Mouse (Mus musculus) MEL (cell line): ENCODE measurements around the gene Oit1. TPM values are rescaled to one million over a fixed set of nuclear protein-coding genes. Genes with fewer than 3 reads are reported as not detected.

Source experiments
- DNase-seq: peaks from one replicate; pipeline ENCODE4 v3.0.0; 2011; ENCODE audit warnings: low read depth, low spot score
- H3K27ac ChIP-seq: 2 replicates; pipeline ENCODE4 v1.5.1; 2012; ENCODE audit warnings: low read depth, mild to moderate bottlenecking, control low read depth, low read length, moderate library complexity; ENCODE audit not compliant: control insufficient read depth
- H3K27me3 ChIP-seq, 2 experiments: fragments of 150-350 bp in 1 of 2; sonication (generic) in 1 of 2; 2 replicates each; pipeline ENCODE4 v1.6.1; 2012; ENCODE audit warnings: low read length in 2 of 2, mild to moderate bottlenecking in 2 of 2, improper control_type of control experiment in 1 of 2, moderate library complexity in 1 of 2; ENCODE audit not compliant: insufficient read depth in 2 of 2, control insufficient read depth in 1 of 2
- H3K36me3 ChIP-seq, 2 experiments: 2 replicates each; pipeline ENCODE4 v1.6.1; 2012 to 2014; ENCODE audit warnings: low read length in 2 of 2, improper control_type of control experiment in 1 of 2, inconsistent platforms in 1 of 2, mild to moderate bottlenecking in 1 of 2; ENCODE audit not compliant: insufficient read depth in 2 of 2, control insufficient read depth in 1 of 2
- H3K4me1 ChIP-seq, 2 experiments: fragments of 150-350 bp in 1 of 2; sonication (generic) in 1 of 2; 2 replicates each; pipeline ENCODE4 v1.6.1; 2012; ENCODE audit warnings: low read length in 2 of 2, improper control_type of control experiment in 1 of 2, mild to moderate bottlenecking in 1 of 2; ENCODE audit not compliant: insufficient read depth in 2 of 2, control insufficient read depth in 1 of 2
- H3K4me3 ChIP-seq, 2 experiments: fragments of 150-350 bp in 1 of 2; sonication (generic) in 1 of 2; 2 replicates each; pipeline ENCODE4 v1.5.1; 2012; ENCODE audit warnings: low read depth in 2 of 2, low read length in 2 of 2, mild to moderate bottlenecking in 2 of 2, moderate library complexity in 2 of 2, control low read depth in 1 of 2, improper control_type of control experiment in 1 of 2; ENCODE audit not compliant: control insufficient read depth in 1 of 2, insufficient read depth in 1 of 2
- H3K79me2 ChIP-seq: 2 replicates; pipeline ENCODE4 v1.6.1; 2012; ENCODE audit warnings: mild to moderate bottlenecking, low read length, moderate library complexity; ENCODE audit not compliant: control insufficient read depth, poor library complexity, insufficient read depth
- H3K9ac ChIP-seq: 2 replicates; pipeline ENCODE4 v1.6.1; 2012; ENCODE audit warnings: low read depth, mild to moderate bottlenecking, control low read depth, low read length, moderate library complexity; ENCODE audit not compliant: control insufficient read depth, poor library complexity, severe bottlenecking
- H3K9me3 ChIP-seq: fragments of 150-350 bp; sonication (generic); replicated peaks from 2 replicates; pipeline ENCODE4 v1.6.1; 2012; ENCODE audit warnings: mild to moderate bottlenecking, low read length, improper control_type of control experiment, moderate library complexity; ENCODE audit not compliant: insufficient read depth
- BHLHE40 ChIP-seq: IDR thresholded peaks from 2 replicates; pipeline ENCODE4 v1.6.1; 2012; ENCODE audit warnings: low read depth, mild to moderate bottlenecking, inconsistent platforms, low read length, improper control_type of control experiment, borderline replicate concordance
- CHD1 ChIP-seq: IDR thresholded peaks from 2 replicates; pipeline ENCODE4 v1.6.1; 2012; ENCODE audit warnings: low read depth, mild to moderate bottlenecking, inconsistent platforms, low read length, improper control_type of control experiment
- E2F4 ChIP-seq: IDR thresholded peaks from 2 replicates; pipeline ENCODE4 v1.6.1; 2011; ENCODE audit warnings: low read depth, low read length, improper control_type of control experiment, borderline replicate concordance
- EP300 ChIP-seq, 2 experiments: IDR thresholded peaks; 2 replicates each; pipeline ENCODE4 v1.6.1; 2011; ENCODE audit warnings: improper control_type of control experiment in 2 of 2, low read length in 2 of 2, low read depth in 1 of 2, mild to moderate bottlenecking in 1 of 2
- JUND ChIP-seq: IDR thresholded peaks from 2 replicates; pipeline ENCODE4 v1.6.1; 2011; ENCODE audit warnings: low read depth, mild to moderate bottlenecking, improper control_type of control experiment, low read length
- KAT2A ChIP-seq: conservative IDR thresholded peaks from 2 replicates; pipeline ENCODE4 v1.6.1; 2012; ENCODE audit warnings: low read depth, low read length, improper control_type of control experiment, inconsistent platforms
- MAFK ChIP-seq: IDR thresholded peaks from 2 replicates; pipeline ENCODE4 v1.6.1; 2011; ENCODE audit warnings: low read depth, mild to moderate bottlenecking, low read length, improper control_type of control experiment, borderline replicate concordance
- MAX ChIP-seq: IDR thresholded peaks from 2 replicates; pipeline ENCODE4 v1.6.1; 2011; ENCODE audit warnings: low read length, improper control_type of control experiment
- MAZ ChIP-seq: IDR thresholded peaks from 2 replicates; pipeline ENCODE4 v1.6.1; 2012; ENCODE audit warnings: low read depth, mild to moderate bottlenecking, inconsistent platforms, low read length, improper control_type of control experiment
- MXI1 ChIP-seq: IDR thresholded peaks from 2 replicates; pipeline ENCODE4 v1.6.1; 2011; ENCODE audit warnings: mild to moderate bottlenecking, low read depth, low read length, improper control_type of control experiment
- MYB ChIP-seq: IDR thresholded peaks from 2 replicates; pipeline ENCODE4 v1.6.1; 2011; ENCODE audit warnings: mild to moderate bottlenecking, low read depth, low read length, improper control_type of control experiment
- NELFE ChIP-seq: IDR thresholded peaks from 2 replicates; pipeline ENCODE4 v1.6.1; 2011; ENCODE audit warnings: low read depth, low read length, improper control_type of control experiment
- POLR2AphosphoS2 ChIP-seq: IDR thresholded peaks from 2 replicates; pipeline ENCODE4 v1.6.1; 2011; ENCODE audit warnings: low read length, improper control_type of control experiment
- POLR2AphosphoS5 ChIP-seq: IDR thresholded peaks from 2 replicates; pipeline ENCODE4 v1.6.1; 2012; ENCODE audit warnings: low read depth, borderline replicate concordance, mild to moderate bottlenecking, inconsistent platforms, low read length, moderate library complexity, mixed read lengths
- RAD21 ChIP-seq: IDR thresholded peaks from 2 replicates; pipeline ENCODE4 v1.6.1; 2011; ENCODE audit warnings: mild to moderate bottlenecking, low read depth, low read length, improper control_type of control experiment
- SMC3 ChIP-seq: IDR thresholded peaks from 2 replicates; pipeline ENCODE4 v1.6.1; 2011; ENCODE audit warnings: low read depth, low read length, improper control_type of control experiment
- TBP ChIP-seq: IDR thresholded peaks from 2 replicates; pipeline ENCODE4 v1.8.0; 2011; ENCODE audit warnings: low read depth, low read length, improper control_type of control experiment
- TCF12 ChIP-seq: IDR thresholded peaks from 2 replicates; pipeline ENCODE4 v1.6.1; 2014; ENCODE audit warnings: low read depth, mild to moderate bottlenecking, inconsistent platforms, low read length, improper control_type of control experiment, moderate library complexity
- USF2 ChIP-seq, 2 experiments: IDR thresholded peaks; 2 replicates each; pipeline ENCODE4 v1.6.1; 2011 to 2012; ENCODE audit warnings: improper control_type of control experiment in 2 of 2, low read length in 2 of 2, borderline replicate concordance in 1 of 2, inconsistent platforms in 1 of 2, low read depth in 1 of 2, mild to moderate bottlenecking in 1 of 2; ENCODE audit not compliant: insufficient read depth in 1 of 2
- ZNF384 ChIP-seq: IDR thresholded peaks from 2 replicates; pipeline ENCODE4 v1.6.1; 2012; ENCODE audit warnings: low read depth, mild to moderate bottlenecking, inconsistent platforms, low read length, improper control_type of control experiment
- polyA plus RNA-seq, 2 experiments: library from polyadenylated mRNA; stranded (reverse) in 1 of 2; unstranded in 1 of 2; fragments of >175 nt in 1 of 2; fragments of >200 nt in 1 of 2; gene quantifications; 2 replicates each; pipeline versions ENCODE4 v1.2.1 to v1.2.4; 2012; ENCODE audit warnings: low replicate concordance in 2 of 2, low read depth in 1 of 2; ENCODE audit not compliant: insufficient read length in 2 of 2, insufficient read depth in 1 of 2, missing spikeins in 1 of 2
- total RNA-seq: library from RNA; depleted of rRNA; stranded (reverse); fragments of 300-350 nt; gene quantifications from 2 replicates; pipeline ENCODE4 v1.2.3, GENCODE M21; 2012

The Oit1 gene
- total and polyA plus RNA-seq, 3 experiments: not detected

DNA sequence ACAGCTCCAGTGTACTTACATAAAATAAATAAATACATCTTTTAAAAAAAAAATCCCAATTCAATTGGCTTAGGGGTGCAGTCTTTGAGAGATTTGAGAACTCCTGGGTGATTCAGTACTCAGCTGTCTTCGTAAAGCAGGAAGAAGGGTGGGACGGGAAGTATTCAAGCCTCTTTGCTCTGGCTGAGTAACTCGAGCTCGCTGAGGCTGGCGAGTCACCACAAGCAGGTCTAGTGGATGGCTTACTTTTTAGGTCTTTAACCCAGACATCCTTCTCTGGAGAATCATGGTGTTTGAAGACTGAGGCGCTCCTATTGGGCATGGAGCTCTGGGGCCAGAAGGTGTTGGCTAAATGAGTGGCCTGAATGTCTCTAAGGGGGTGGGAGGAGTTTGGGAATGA is 71.7 kb downstream of the Oit1 start:
- H3K4me3 ChIP-seq: no peak overlapping the region
- H3K36me3 ChIP-seq: no peaks in the 10 kb centered on the region
- no peak for DNase-seq
- H3K4me1 ChIP-seq: no peaks in the 10 kb centered on the region
- H3K27me3 ChIP-seq: no peaks in the 10 kb centered on the region
- H3K79me2 ChIP-seq: no peaks in the 10 kb centered on the region
- no peaks in the 10 kb centered on the region for H3K9me3 ChIP-seq
- no peak overlapping the region for H3K9ac ChIP-seq
- no peak overlapping the region for H3K27ac ChIP-seq
- TF ChIP-seq POLR2AphosphoS2 (no peak), ZNF384 (no peak), MAX (no peak), BHLHE40 (no peak), TBP (no peak), SMC3 (no peak), KAT2A (no peak), POLR2AphosphoS5 (no peak), TCF12 (no peak), MAFK (no peak), JUND (no peak), USF2 (IDR thresholded peaks at IDR 0.05; ENCODE audit: borderline replicate concordance in 1 of 2, insufficient read depth in 1 of 2, low read depth in 1 of 2, low read length in 2 of 2) (no peak), MYB (no peak), CHD1 (no peak), MAZ (no peak)

GRCm38 (mm10) chr14:8305014-8305413 is 73.5 kb downstream of the Oit1 start:
- no peak for TF ChIP-seq TCF12
- TF ChIP-seq MXI1: no peak
- no peak for TF ChIP-seq MAZ
- no peak for TF ChIP-seq POLR2AphosphoS5
- no peak for TF ChIP-seq EP300 (IDR thresholded peaks at IDR 0.05; ENCODE audit: low read depth in 1 of 2, low read length in 2 of 2)
- TF ChIP-seq MAFK: no peak
- no peak for TF ChIP-seq E2F4
- TF ChIP-seq SMC3: no peak
- TF ChIP-seq NELFE: no peak
- TF ChIP-seq RAD21: no peak
- no peak for TF ChIP-seq MYB
- no peak for DNase-seq

More at GRCm38 (mm10) chr14:8305014-8305413, 73.5 kb downstream of the Oit1 start:
- Histone ChIP-seq H3K4me3 (no peak overlapping the region), H3K27ac (no peak overlapping the region), H3K27me3 (no peaks in the 10 kb centered on the region), H3K9ac (no peak overlapping the region), H3K36me3 (no peaks in the 10 kb centered on the region), H3K9me3 (no peaks in the 10 kb centered on the region), H3K4me1 (no peaks in the 10 kb centered on the region), H3K79me2 (no peaks in the 10 kb centered on the region)
